Mouse (Mus musculus) heart, embryonic 12.5 days (tissue): Measurements from ENCODE around the gene Bzw2. TPM values are rescaled to one million over a fixed set of nuclear protein-coding genes. Genes with fewer than 3 reads are reported as not detected.

Source experiments
- ATAC-seq: fragments of 200-750 bp; cut with Nextera tagmentation; 2 replicates; pipeline ENCODE4 v1.8.0; 2017; ENCODE audit warnings: moderate TSS enrichment, moderate library complexity; ENCODE audit not compliant: insufficient number of reproducible peaks, low FRiP score
- H3K27ac ChIP-seq: fragments of 300-500 bp; sonication (generic); 2 replicates; pipeline ENCODE4 v1.5.1; 2016; ENCODE audit warnings: mild to moderate bottlenecking, moderate library complexity; ENCODE audit not compliant: poor library complexity, severe bottlenecking
- H3K27me3 ChIP-seq: fragments of 300-500 bp; sonication (generic); replicated peaks from 2 replicates; pipeline ENCODE4 v1.6.1; 2016; ENCODE audit warnings: mild to moderate bottlenecking, moderate library complexity
- H3K36me3 ChIP-seq: fragments of 300-500 bp; sonication (generic); 2 replicates; pipeline ENCODE4 v1.6.1; 2016; ENCODE audit warnings: mild to moderate bottlenecking, moderate library complexity
- H3K4me1 ChIP-seq: fragments of 300-500 bp; sonication (generic); replicated peaks from 2 replicates; pipeline ENCODE4 v1.6.1; 2016; ENCODE audit warnings: mild to moderate bottlenecking
- H3K4me2 ChIP-seq: fragments of 300-500 bp; sonication (generic); 2 replicates; pipeline ENCODE4 v1.6.1; 2016; ENCODE audit warnings: mild to moderate bottlenecking, moderate library complexity
- H3K4me3 ChIP-seq: fragments of 300-500 bp; sonication (generic); 2 replicates; pipeline ENCODE4 v1.5.1; 2016; ENCODE audit warnings: mild to moderate bottlenecking
- H3K9ac ChIP-seq: fragments of 300-500 bp; sonication (generic); 2 replicates; pipeline ENCODE4 v1.6.1; 2016; ENCODE audit warnings: mild to moderate bottlenecking, moderate library complexity
- H3K9me3 ChIP-seq: fragments of 300-500 bp; sonication (generic); replicated peaks from 2 replicates; pipeline ENCODE4 v1.6.1; 2016; ENCODE audit warnings: mild to moderate bottlenecking, moderate library complexity
- WGBS: fragments of 180-500 bp; shearing (Covaris S2); methylation state at CpG from one replicate; pipeline ENCODE4 v1.1.7; 2016; 5-methylcytosine and 5-hydroxymethylcytosine counted together
- polyA plus RNA-seq: library from polyadenylated mRNA; unstranded; fragments of >200 nt; fragmentation: Nextera tagmentation; extraction: Ambion mirVana; gene quantifications from 2 replicates; pipeline ENCODE4 v1.2.1, GENCODE M21; 2016

Bzw2 gene
- polyA plus RNA-seq, 1 experiment from 2014 or later: 218 TPM

- Histone ChIP-seq H3K9me3 (0 out of 2 replicates have a peak, but pooled peaks cover 6% of the 10 kb centered on the region), H3K36me3 (no peaks in the 10 kb centered on the region), H3K27me3 (no peaks in the 10 kb centered on the region), H3K9ac (no peak overlapping the region), H3K4me1 (no peaks in the 10 kb centered on the region), H3K27ac (no peak overlapping the region), H3K4me3 (no peak overlapping the region), H3K4me2 (no peak overlapping the region)
- 87% methylated on average over 2 of the region's 2 CpGs for WGBS
- no peak for ATAC-seq
Observed at GRCm38 (mm10) chr12:36067538-36067937, 90.3 kb downstream of the Bzw2 start.

GRCm38 (mm10) chr12:36065911-36066310, 92.0 kb downstream of the Bzw2 start:
- WGBS: 60% methylated on average over 1 of the region's 1 CpGs

GRCm38 (mm10) chr12:36057699-36058098, 100.2 kb downstream of the Bzw2 start:
- peak; percentile 33; the same call in 1 of the 2 replicates for ATAC-seq
- H3K36me3 ChIP-seq: no peaks in the 10 kb centered on the region
- no peak overlapping the region for H3K4me2 ChIP-seq
- H3K27me3 ChIP-seq: no peaks in the 10 kb centered on the region
- no peaks in the 10 kb centered on the region for H3K9me3 ChIP-seq
- no peak overlapping the region for H3K27ac ChIP-seq
- WGBS: 36% methylated on average over 2 of the region's 2 CpGs
- H3K4me1 ChIP-seq: peaks cover 6% of the 10 kb centered on the region; the same call in 1 of the 2 replicates
- H3K4me3 ChIP-seq: no peak overlapping the region
- H3K9ac ChIP-seq: no peak overlapping the region

More at GRCm38 (mm10) chr12:36065911-36066310, 92.0 kb downstream of the Bzw2 start:
- ATAC-seq: no peak
- Histone ChIP-seq H3K9me3 (0 out of 2 replicates have a peak, but pooled peaks cover 6% of the 10 kb centered on the region), H3K36me3 (no peaks in the 10 kb centered on the region), H3K4me2 (no peak overlapping the region), H3K4me3 (no peak overlapping the region), H3K27ac (no peak overlapping the region), H3K4me1 (no peaks in the 10 kb centered on the region), H3K27me3 (no peaks in the 10 kb centered on the region), H3K9ac (no peak overlapping the region)

DNA sequence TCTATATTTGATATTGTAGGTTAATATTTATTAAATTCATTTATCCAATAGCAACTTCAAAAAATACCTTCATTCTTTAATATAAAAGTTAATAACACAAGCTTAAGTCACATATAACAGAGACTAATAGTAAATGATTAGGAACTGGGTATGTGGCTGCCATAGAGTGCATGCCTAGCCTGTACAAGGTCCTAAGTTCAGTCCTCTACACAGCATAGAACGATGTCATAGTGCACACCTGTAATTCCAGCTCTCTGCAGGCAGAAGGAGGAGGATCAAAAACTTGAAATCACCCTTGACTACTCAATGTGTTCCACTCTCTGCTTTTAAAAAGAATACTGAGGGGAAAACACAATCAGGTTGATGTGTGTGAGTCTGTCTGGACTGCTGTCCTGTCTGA, 107.6 kb downstream of the Bzw2 start:
- H3K4me3 ChIP-seq: no peak overlapping the region
- no peak for ATAC-seq
- H3K36me3 ChIP-seq: no peaks in the 10 kb centered on the region
- H3K27ac ChIP-seq: no peak overlapping the region
- peaks cover 8% of the 10 kb centered on the region for H3K4me1 ChIP-seq
- H3K4me2 ChIP-seq: no peak overlapping the region
- 82% methylated on average over 1 of the region's 1 CpGs for WGBS
- H3K9me3 ChIP-seq: no peaks in the 10 kb centered on the region
- H3K9ac ChIP-seq: no peak overlapping the region
- no peaks in the 10 kb centered on the region for H3K27me3 ChIP-seq

GRCm38 (mm10) chr12:36047593-36047992, 110.3 kb downstream of the Bzw2 start:
- ATAC-seq: no peak
- no peaks in the 10 kb centered on the region for H3K27me3 ChIP-seq

DNA sequence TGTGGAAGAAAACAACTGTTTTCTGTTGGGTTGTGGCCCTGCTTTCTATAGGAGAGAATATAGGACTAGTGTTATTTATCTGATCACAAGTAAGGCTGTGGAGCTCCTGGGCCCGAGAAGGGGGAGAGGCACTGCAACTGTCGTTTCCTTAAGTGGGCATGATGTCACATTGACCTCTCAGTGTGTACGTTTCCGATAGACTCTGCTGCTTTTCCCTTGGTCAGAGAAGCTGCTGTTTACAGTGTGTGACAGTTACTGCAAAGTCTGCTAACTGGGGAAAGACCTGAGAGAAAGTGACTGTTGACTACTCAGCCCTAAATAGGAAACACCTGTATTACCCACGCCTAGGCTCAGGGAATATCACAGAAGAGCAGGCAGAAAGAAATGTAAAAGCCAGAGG, 111.7 kb downstream of the Bzw2 start:
- WGBS: 17% methylated on average over 5 of the region's 5 CpGs
- Histone ChIP-seq H3K36me3 (no peaks in the 10 kb centered on the region), H3K27ac (no peak overlapping the region), H3K9me3 (no peaks in the 10 kb centered on the region), H3K27me3 (no peaks in the 10 kb centered on the region), H3K4me1 (peaks cover 9% of the 10 kb centered on the region), H3K9ac (no peak overlapping the region), H3K4me3 (no peak overlapping the region), H3K4me2 (no peak overlapping the region)
- ATAC-seq: no peak

More at GRCm38 (mm10) chr12:36047593-36047992, 110.3 kb downstream of the Bzw2 start:
- no peak overlapping the region for H3K9ac ChIP-seq
- H3K27ac ChIP-seq: no peak overlapping the region
- H3K9me3 ChIP-seq: no peaks in the 10 kb centered on the region
- peaks cover 8% of the 10 kb centered on the region for H3K4me1 ChIP-seq
- H3K4me2 ChIP-seq: no peak overlapping the region
- no peaks in the 10 kb centered on the region for H3K36me3 ChIP-seq
- H3K4me3 ChIP-seq: no peak overlapping the region
- WGBS: 84% methylated on average over 2 of the region's 2 CpGs

GRCm38 (mm10) chr12:36044691-36045090, 113.2 kb downstream of the Bzw2 start:
- no peak overlapping the region for H3K9ac ChIP-seq
- no peaks in the 10 kb centered on the region for H3K9me3 ChIP-seq
- H3K27ac ChIP-seq: no peak overlapping the region
- H3K36me3 ChIP-seq: no peaks in the 10 kb centered on the region
- H3K4me1 ChIP-seq: peaks cover 18% of the 10 kb centered on the region
- H3K4me2 ChIP-seq: no peak overlapping the region
- H3K4me3 ChIP-seq: no peak overlapping the region
- no peak for ATAC-seq
- no peaks in the 10 kb centered on the region for H3K27me3 ChIP-seq
- 73% methylated on average over 2 of the region's 2 CpGs for WGBS

- under 1% methylated on average over 35 of the region's 35 CpGs for WGBS
- 0 out of 2 replicates have a peak within 1 kb of the TSS, but pooled peaks have one; percentile 14 for H3K27ac ChIP-seq
- peaks cover 21% of the 10 kb centered on the region for H3K4me1 ChIP-seq
- ATAC-seq: peak; percentile 93
- no peaks in the 10 kb centered on the region for H3K36me3 ChIP-seq
- H3K4me3 ChIP-seq: peak within 1 kb of the TSS; percentile 90
- no peaks in the 10 kb centered on the region for H3K9me3 ChIP-seq
- H3K9ac ChIP-seq: peak within 1 kb of the TSS; percentile 90
- no peaks in the 10 kb centered on the region for H3K27me3 ChIP-seq
- H3K4me2 ChIP-seq: peak within 1 kb of the TSS; percentile 73
Observed at GRCm38 (mm10) chr12:36042348-36042778, 115.5 kb downstream of the Bzw2 start, which contains the start of gene Tspan13. Gene Tspan13, minus strand, starts transcription at chr12:36042500.

Other genes starting within 250 kb of the Bzw2 start
- gene Agr3, start 232.5 kb downstream of the Bzw2 start, polyA plus RNA-seq: not detected in 2 replicates
- gene Agr2, start 165.2 kb downstream of the Bzw2 start, polyA plus RNA-seq: 0.33 and 0.52 TPM in 2 replicates
- gene Tspan13, start 115.6 kb downstream of the Bzw2 start, polyA plus RNA-seq: 72.7 and 77.4 TPM in 2 replicates
- 26.7 and 27.6 TPM in 2 replicates for gene Ankmy2, start 966 bp downstream of the Bzw2 start, polyA plus RNA-seq
- gene Lrrc72, start 95.3 kb upstream of the Bzw2 start, polyA plus RNA-seq: not detected in 2 replicates
- gene Sostdc1, start 156.1 kb upstream of the Bzw2 start, polyA plus RNA-seq: 0.31 and 0.59 TPM in 2 replicates
- gene Ispd, start 223.4 kb upstream of the Bzw2 start, polyA plus RNA-seq: 12.5 TPM in 2 replicates
- 1.1 and 1.4 TPM in 2 replicates for gene D630036H23Rik, start 224.1 kb upstream of the Bzw2 start, polyA plus RNA-seq